Mouse (Mus musculus): ENCODE measurements around the gene Ap4m1. TPM values are rescaled to one million over a fixed set of nuclear protein-coding genes. Genes with fewer than 3 reads are reported as not detected.

The Ap4m1 gene
- total and polyA plus RNA-seq, 2 experiments from 2014 or later, result 14.5 to 46.9 TPM

- H3K4me2 ChIP-seq (ENCODE audit: low read depth, low read length), result no peak overlapping the region
- DNase-seq (ENCODE audit: low spot score) (no peak), ATAC-seq (no peak)
- no peaks in the 10 kb centered on the region for H3K36me3 ChIP-seq (ENCODE audit: insufficient read depth, low read length)
- H3K4me1 ChIP-seq (ENCODE audit: insufficient read depth, low read length), result no peaks in the 10 kb centered on the region
- H3K27me3 ChIP-seq (ENCODE audit: insufficient read depth, low read length), result no peaks in the 10 kb centered on the region
- H3K9me3 ChIP-seq (ENCODE audit: low read length), result no peaks in the 10 kb centered on the region
- no peak overlapping the region for H3K4me3 ChIP-seq (ENCODE audit: low read length)
- TF ChIP-seq CTCF (IDR thresholded peaks at IDR 0.05; ENCODE audit: low read depth), result no peak
- H3K9ac ChIP-seq (replicated peaks; ENCODE audit: low read length), result no peak overlapping the region
- WGBS, result 77% methylated on average over 2 of the region's 2 CpGs
- H3K27ac ChIP-seq, result no peak overlapping the region
Observed at GRCm38 (mm10) chr5:138219864-138220263, 48.1 kb downstream of the Ap4m1 start.

- DNase-seq (ENCODE audit: low spot score), result peak; percentile 78
- ATAC-seq, result no peak
Observed at GRCm38 (mm10) chr5:138222111-138222510, 50.3 kb downstream of the Ap4m1 start.

GRCm38 (mm10) chr5:138223287-138223686 is 51.5 kb downstream of the Ap4m1 start:
- Histone ChIP-seq H3K4me3 (ENCODE audit: low read length) (no peak overlapping the region), H3K4me1 (ENCODE audit: insufficient read depth, low read length) (no peaks in the 10 kb centered on the region), H3K27ac (no peak overlapping the region), H3K4me2 (ENCODE audit: low read depth, low read length) (no peak overlapping the region), H3K9me3 (ENCODE audit: low read length) (no peaks in the 10 kb centered on the region), H3K36me3 (ENCODE audit: insufficient read depth, low read length) (no peaks in the 10 kb centered on the region), H3K27me3 (ENCODE audit: insufficient read depth, low read length) (no peaks in the 10 kb centered on the region), H3K9ac (replicated peaks; ENCODE audit: low read length) (no peak overlapping the region)
- 60% methylated on average over 3 of the region's 3 CpGs for WGBS
- ATAC-seq (no peak), DNase-seq (ENCODE audit: low spot score) (no peak)
- no peak for TF ChIP-seq CTCF (IDR thresholded peaks at IDR 0.05; ENCODE audit: low read depth)

More at GRCm38 (mm10) chr5:138222111-138222510, 50.3 kb downstream of the Ap4m1 start:
- Histone ChIP-seq H3K4me3 (ENCODE audit: low read length) (no peak overlapping the region), H3K4me1 (ENCODE audit: insufficient read depth, low read length) (no peaks in the 10 kb centered on the region), H3K4me2 (ENCODE audit: low read depth, low read length) (no peak overlapping the region), H3K9me3 (ENCODE audit: low read length) (no peaks in the 10 kb centered on the region), H3K27me3 (ENCODE audit: insufficient read depth, low read length) (no peaks in the 10 kb centered on the region), H3K36me3 (ENCODE audit: insufficient read depth, low read length) (no peaks in the 10 kb centered on the region), H3K9ac (replicated peaks; ENCODE audit: low read length) (no peak overlapping the region), H3K27ac (no peak overlapping the region)
- WGBS, result 25% methylated on average over 4 of the region's 4 CpGs
- peak; percentile 85 for TF ChIP-seq CTCF (IDR thresholded peaks at IDR 0.05; ENCODE audit: low read depth)

GRCm38 (mm10) chr5:138225700-138226099 is 53.9 kb downstream of the Ap4m1 start, which contains the start of gene Nxpe5:
Gene Nxpe5 (plus strand): TSS chr5:138225898.
- no peaks in the 10 kb centered on the region for H3K36me3 ChIP-seq (ENCODE audit: insufficient read depth, low read length)
- 59% methylated on average over 2 of the region's 2 CpGs for WGBS
- no peaks in the 10 kb centered on the region for H3K9me3 ChIP-seq (ENCODE audit: low read length)
- H3K4me2 ChIP-seq (ENCODE audit: low read depth, low read length), result no peak within 1 kb of the TSS
- H3K4me1 ChIP-seq (ENCODE audit: insufficient read depth, low read length), result no peaks in the 10 kb centered on the region
- H3K27me3 ChIP-seq (ENCODE audit: insufficient read depth, low read length), result no peaks in the 10 kb centered on the region
- no peak within 1 kb of the TSS for H3K4me3 ChIP-seq (ENCODE audit: low read length)
- ATAC-seq (no peak), DNase-seq (ENCODE audit: low spot score) (no peak)
- no peak within 1 kb of the TSS for H3K27ac ChIP-seq
- no peak within 1 kb of the TSS for H3K9ac ChIP-seq (replicated peaks; ENCODE audit: low read length)
- no peak for TF ChIP-seq CTCF (IDR thresholded peaks at IDR 0.05; ENCODE audit: low read depth)

- Histone ChIP-seq H3K9ac (replicated peaks; ENCODE audit: low read length) (no peak overlapping the region), H3K4me1 (ENCODE audit: insufficient read depth, low read length) (no peaks in the 10 kb centered on the region), H3K27ac (no peak overlapping the region), H3K36me3 (ENCODE audit: insufficient read depth, low read length) (no peaks in the 10 kb centered on the region), H3K9me3 (ENCODE audit: low read length) (no peaks in the 10 kb centered on the region), H3K4me2 (ENCODE audit: low read depth, low read length) (no peak overlapping the region), H3K4me3 (ENCODE audit: low read length) (no peak overlapping the region), H3K27me3 (ENCODE audit: insufficient read depth, low read length) (no peaks in the 10 kb centered on the region)
- ATAC-seq (no peak), DNase-seq (ENCODE audit: low spot score) (no peak)
- no peak for TF ChIP-seq CTCF (IDR thresholded peaks at IDR 0.05; ENCODE audit: low read depth)
- WGBS, result 74% methylated on average over 4 of the region's 4 CpGs
Observed at GRCm38 (mm10) chr5:138226491-138226890, 54.7 kb downstream of the Ap4m1 start.

- Histone ChIP-seq H3K4me2 (ENCODE audit: low read depth, low read length) (no peak overlapping the region), H3K9me3 (ENCODE audit: low read length) (no peaks in the 10 kb centered on the region), H3K4me1 (ENCODE audit: insufficient read depth, low read length) (no peaks in the 10 kb centered on the region), H3K27ac (no peak overlapping the region), H3K4me3 (ENCODE audit: low read length) (no peak overlapping the region), H3K9ac (replicated peaks; ENCODE audit: low read length) (no peak overlapping the region), H3K27me3 (ENCODE audit: insufficient read depth, low read length) (no peaks in the 10 kb centered on the region), H3K36me3 (ENCODE audit: insufficient read depth, low read length) (no peaks in the 10 kb centered on the region)
- DNase-seq (ENCODE audit: low spot score), result no peak
- no peak for TF ChIP-seq CTCF (IDR thresholded peaks at IDR 0.05; ENCODE audit: low read depth)
- WGBS, result 74% methylated on average over 2 of the region's 2 CpGs
- no peak for ATAC-seq
Observed at GRCm38 (mm10) chr5:138227367-138227766, 55.6 kb downstream of the Ap4m1 start.

- no peak overlapping the region for H3K27ac ChIP-seq
- TF ChIP-seq CTCF (IDR thresholded peaks at IDR 0.05; ENCODE audit: low read depth), result peak; percentile 56
- H3K9ac ChIP-seq (replicated peaks; ENCODE audit: low read length), result no peak overlapping the region
- 67% methylated on average over 3 of the region's 3 CpGs for WGBS
- no peaks in the 10 kb centered on the region for H3K27me3 ChIP-seq (ENCODE audit: insufficient read depth, low read length)
- peak; percentile 9 for DNase-seq (ENCODE audit: low spot score)
- H3K4me1 ChIP-seq (ENCODE audit: insufficient read depth, low read length), result no peaks in the 10 kb centered on the region
- no peak overlapping the region for H3K4me3 ChIP-seq (ENCODE audit: low read length)
- no peaks in the 10 kb centered on the region for H3K9me3 ChIP-seq (ENCODE audit: low read length)
- no peaks in the 10 kb centered on the region for H3K36me3 ChIP-seq (ENCODE audit: insufficient read depth, low read length)
- no peak for ATAC-seq
- no peak overlapping the region for H3K4me2 ChIP-seq (ENCODE audit: low read depth, low read length)
Observed at GRCm38 (mm10) chr5:138228026-138228425, 56.2 kb downstream of the Ap4m1 start.

All from hindbrain, postnatal 0 days (tissue).